Mouse (Mus musculus): ENCODE data around the gene Btbd1.
"Not testable (repeated sequence)": the region's sequence is repeated elsewhere in the genome, so short reads cannot be mapped to it uniquely, and the experiment has no call there.

The Btbd1 gene

DNA sequence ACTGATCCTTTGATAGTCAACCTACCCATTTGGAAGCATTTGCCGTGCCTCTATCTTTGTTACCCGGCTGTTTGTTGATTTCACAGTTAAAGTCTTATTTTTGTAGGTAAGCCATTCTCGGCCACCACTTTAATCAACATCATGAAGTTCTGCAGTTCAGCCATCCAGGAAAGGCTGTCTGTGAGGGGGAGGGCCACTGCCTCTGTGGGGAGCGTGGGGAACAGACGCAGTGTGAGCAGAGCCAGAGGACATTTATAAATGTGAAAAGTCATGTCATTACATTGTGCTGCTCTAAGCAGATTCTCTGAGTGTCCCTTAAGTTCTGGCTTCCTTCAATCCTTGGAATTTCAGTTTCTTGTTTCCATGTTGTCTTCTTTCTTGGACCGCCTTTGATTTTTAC lies 20.9 kb upstream of the Btbd1 start:
- DNase-seq (ENCODE audit: low read depth in 2 of 2, low spot score in 2 of 2) = no peak

GRCm38 (mm10) chr7:81849633-81850032 lies 20.4 kb upstream of the Btbd1 start:
- no peak for DNase-seq (ENCODE audit: low read depth in 2 of 2, low spot score in 2 of 2)

DNA sequence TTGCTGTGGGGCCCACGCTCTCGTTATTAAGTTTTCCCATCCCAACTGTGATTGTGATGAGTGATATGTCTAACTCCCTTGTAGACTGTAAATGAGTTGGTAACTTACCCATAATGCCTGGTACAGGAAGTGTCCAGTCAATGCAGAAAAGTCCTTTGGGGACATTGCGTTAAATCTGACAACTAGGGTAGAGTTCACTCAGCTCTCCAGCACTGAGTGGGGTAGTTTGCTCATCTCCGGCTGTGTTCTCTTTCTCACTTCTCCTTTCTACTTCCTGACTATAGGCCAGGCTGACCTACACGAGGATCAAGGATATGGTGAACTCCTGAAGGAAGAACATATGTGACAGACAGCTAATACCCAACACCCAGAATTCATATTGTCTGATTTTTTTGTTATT lies 20.0 kb upstream of the Btbd1 start:
- DNase-seq (ENCODE audit: low read depth in 2 of 2, low spot score in 2 of 2) = no peak

GRCm38 (mm10) chr7:81847777-81848176 lies 18.5 kb upstream of the Btbd1 start:
- no peak for DNase-seq (ENCODE audit: low read depth in 2 of 2, low spot score in 2 of 2)

DNA sequence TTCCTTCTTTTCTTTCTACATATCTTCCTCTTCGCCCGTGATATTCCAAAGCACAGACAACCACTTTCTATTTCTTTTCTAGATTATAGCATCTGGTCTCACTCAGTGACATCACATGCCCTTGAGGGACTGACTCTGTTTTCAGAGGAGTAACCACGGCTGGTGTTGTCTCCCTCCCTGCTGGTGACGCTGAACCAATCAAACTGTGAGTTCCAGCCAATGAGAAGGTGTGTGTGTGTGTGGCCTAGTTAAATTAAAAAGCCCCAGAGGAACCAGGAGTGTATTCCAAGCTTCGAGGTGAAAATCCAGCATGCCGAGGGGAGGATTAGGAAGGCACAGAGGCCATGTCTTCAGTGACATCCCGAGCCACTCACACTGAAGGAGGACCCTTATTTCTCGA lies 17.8 kb upstream of the Btbd1 start:
- DNase-seq (ENCODE audit: low read depth in 2 of 2, low spot score in 2 of 2) = no peak

GRCm38 (mm10) chr7:81846008-81846407 lies 16.8 kb upstream of the Btbd1 start:
- no peak for DNase-seq (ENCODE audit: low read depth in 2 of 2, low spot score in 2 of 2)

GRCm38 (mm10) chr7:81845313-81845712 lies 16.1 kb upstream of the Btbd1 start:
- DNase-seq (ENCODE audit: low read depth in 2 of 2, low spot score in 2 of 2) = no peak

DNA sequence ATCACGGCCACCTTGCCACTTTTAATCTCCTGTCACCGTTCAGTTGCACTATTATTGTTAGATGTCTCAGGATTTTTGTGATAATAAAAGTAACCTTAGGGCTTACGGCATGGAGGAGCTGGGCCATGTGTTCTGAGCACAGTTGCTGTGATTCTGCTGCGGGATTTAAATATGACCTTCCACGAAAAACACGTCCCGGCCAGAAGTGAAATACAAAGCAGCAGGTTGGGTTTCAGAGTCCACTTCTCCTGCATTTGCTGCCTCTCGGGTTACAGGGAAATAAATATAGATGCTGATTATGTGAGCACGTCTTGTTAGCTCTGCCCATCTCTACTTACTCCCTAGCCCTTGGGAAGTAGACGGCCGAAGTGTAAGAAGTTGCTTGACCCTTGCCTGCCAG lies 15.6 kb upstream of the Btbd1 start:
- DNase-seq (ENCODE audit: low read depth in 2 of 2, low spot score in 2 of 2) = no peak

DNA sequence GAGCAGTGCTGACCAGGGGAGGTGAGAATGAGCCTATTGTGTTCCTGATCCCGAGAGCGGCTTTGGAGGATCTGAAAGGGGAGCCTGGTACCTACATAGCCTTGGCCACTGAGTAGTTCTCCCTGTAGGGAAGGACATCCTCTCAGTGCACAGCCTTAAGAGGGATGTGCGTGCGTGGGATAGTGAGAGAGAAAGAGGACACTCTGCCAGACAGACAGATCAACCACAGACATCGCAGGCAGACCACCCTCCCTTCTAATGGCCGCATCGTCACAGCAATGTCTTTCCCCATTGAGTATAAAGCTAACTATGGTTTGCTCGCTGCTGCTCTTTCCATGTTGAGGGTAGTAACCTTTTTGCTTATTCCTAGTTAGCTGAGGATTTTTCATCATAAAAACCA lies 14.7 kb upstream of the Btbd1 start:
- DNase-seq (ENCODE audit: low read depth in 2 of 2, low spot score in 2 of 2) = no peak

GRCm38 (mm10) chr7:81842998-81843397 lies 13.8 kb upstream of the Btbd1 start:
- DNase-seq (ENCODE audit: low read depth in 2 of 2, low spot score in 2 of 2) = no peak

DNA sequence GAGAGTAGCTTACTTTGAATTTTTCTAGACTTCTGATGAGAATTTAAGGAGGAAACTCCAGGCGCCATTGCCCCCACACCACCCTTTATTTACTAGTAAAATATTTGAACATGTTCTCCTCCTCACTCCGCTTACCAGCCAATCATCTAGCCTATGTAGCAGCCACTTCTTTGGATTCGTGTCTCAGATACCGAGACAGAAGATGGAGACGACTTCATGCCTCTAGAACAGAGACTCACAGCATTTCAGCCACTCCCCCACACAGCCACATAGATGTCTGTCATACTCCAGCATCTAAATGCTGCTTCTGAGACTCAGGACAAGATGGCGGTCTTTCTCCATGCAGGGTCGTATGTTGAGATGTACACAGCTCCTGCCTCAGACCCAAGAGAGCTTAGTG lies 12.9 kb upstream of the Btbd1 start:
- no peak for DNase-seq (ENCODE audit: low read depth in 2 of 2, low spot score in 2 of 2)

DNA sequence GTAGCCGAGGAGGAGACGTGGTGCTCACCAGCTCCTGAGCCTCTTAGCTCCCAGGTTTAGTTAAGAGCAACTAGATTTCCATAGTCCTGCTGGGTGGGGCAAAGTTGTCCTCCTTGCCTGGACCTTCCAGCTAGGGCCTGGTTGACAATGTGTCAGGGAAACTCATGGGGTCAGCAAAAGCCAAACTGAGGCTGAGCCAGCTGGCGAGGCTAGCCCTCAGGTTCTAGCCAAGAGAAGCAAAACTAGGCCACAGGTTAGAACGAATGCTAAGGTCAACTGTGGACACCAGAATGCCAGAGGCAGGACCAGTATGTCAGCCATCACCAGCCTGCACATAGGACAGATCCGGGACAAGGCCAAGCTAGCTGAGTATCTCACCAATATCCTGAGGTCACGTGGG lies 12.2 kb upstream of the Btbd1 start:
- no peak for DNase-seq (ENCODE audit: low read depth in 2 of 2, low spot score in 2 of 2)

DNA sequence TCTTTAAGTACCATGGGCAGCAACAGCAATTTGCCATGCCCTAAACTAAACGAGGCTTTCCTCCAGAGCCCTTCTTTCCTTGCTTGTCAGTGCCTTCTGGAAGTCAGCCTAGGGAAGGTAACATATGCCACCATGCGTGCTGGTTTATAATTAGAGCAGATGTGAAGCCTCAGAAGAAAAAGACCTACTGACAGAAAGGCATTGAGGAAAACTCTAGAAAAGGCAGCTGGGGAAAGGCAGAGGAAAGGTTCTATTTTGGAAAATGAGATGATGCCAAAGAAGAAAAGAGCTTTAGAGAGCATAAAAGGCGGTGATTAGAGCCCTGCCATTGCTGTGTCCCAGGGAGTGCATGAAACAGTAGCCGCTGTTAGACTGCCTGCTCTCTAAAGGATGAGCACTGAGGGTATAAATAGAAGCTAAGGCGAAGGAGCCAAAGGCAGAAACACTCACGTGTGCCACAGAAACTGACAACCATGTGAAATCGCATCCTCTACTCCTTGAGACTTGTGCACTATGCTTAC lies 11.5 kb upstream of the Btbd1 start:
- no peak for DNase-seq (ENCODE audit: low read depth in 2 of 2, low spot score in 2 of 2)

DNA sequence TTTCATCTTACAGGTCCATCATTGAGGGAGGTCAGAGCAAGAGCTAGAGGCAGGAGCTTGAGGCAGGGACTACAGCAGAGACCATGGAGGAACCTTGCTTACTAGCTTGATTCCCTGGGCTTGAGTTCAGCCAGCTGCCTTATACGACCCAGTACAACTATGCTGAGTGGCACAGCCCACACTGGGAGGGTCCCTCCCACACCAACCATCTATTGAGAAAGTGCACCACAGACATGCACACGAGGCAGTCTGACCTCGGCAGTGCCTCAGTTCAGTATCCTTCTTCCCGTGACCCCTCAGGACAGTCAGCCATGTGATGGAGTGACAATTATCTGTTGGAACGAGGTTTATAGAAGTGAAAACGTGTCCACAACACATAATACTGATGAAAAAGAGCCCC lies 10.5 kb upstream of the Btbd1 start:
- no peak for DNase-seq (ENCODE audit: low read depth in 2 of 2, low spot score in 2 of 2)

- not testable (repeated sequence) for DNase-seq (ENCODE audit: low read depth in 2 of 2, low spot score in 2 of 2)
Observed at GRCm38 (mm10) chr7:81837771-81838170, 8.5 kb upstream of the Btbd1 start.

GRCm38 (mm10) chr7:81835430-81835829 lies 6.2 kb upstream of the Btbd1 start:
- no peak for DNase-seq (ENCODE audit: low read depth in 2 of 2, low spot score in 2 of 2)

DNA sequence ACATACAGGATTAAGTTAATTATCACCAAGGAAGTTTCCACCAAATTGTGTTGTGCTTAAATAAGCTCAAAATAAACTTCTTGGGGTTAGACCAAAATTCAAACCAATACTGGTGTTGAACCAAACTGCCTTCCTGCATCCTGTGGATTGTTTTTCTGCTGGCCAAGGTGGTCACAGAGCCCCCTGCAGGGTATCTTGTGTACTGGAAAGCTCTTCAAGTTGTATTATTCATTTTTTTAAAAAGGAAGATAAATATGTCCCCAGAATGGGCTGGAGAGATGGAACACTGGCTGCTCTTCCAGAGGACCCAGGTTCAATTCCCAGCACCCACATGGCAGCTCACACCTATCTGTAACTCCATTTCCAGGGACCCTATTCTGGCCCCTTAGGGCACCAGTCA lies 5.6 kb upstream of the Btbd1 start:
- DNase-seq (ENCODE audit: low read depth in 2 of 2, low spot score in 2 of 2) = peak in 1 of 2 experiments; percentile 33

- DNase-seq (ENCODE audit: low read depth in 2 of 2, low spot score in 2 of 2) = peak; percentile 14 to 25
Observed at GRCm38 (mm10) chr7:81828681-81829378, 401 bp downstream of the Btbd1 start.

- DNase-seq (ENCODE audit: low read depth in 2 of 2, low spot score in 2 of 2) = no peak
Observed at GRCm38 (mm10) chr7:81827806-81828667, 1.2 kb downstream of the Btbd1 start.

- DNase-seq (ENCODE audit: low read depth in 2 of 2, low spot score in 2 of 2) = no peak
Observed at GRCm38 (mm10) chr7:81825381-81825780, 3.9 kb downstream of the Btbd1 start.

- DNase-seq (ENCODE audit: low read depth in 2 of 2, low spot score in 2 of 2) = no peak
Observed at GRCm38 (mm10) chr7:81824906-81825305, 4.3 kb downstream of the Btbd1 start.

DNA sequence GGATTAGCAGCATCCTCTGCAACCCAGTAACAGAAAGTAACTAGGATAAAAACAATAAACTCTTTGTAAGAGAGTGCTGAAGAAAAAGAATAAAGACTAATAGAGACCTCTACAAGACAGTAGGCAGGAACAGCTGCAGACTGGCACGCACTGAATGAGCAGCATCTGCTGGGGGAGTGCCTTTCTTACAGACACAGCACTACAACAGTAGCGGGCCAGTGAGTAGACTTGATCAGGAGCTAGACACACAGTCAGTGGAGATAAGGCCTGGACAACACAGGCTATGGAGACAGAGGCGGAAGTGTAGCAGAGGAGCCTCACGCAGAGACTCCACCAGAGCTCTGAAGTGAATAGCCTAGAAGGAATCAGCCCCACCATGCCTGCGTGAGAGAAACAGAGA lies 23.2 kb downstream of the Btbd1 start:
- DNase-seq (ENCODE audit: low read depth in 2 of 2, low spot score in 2 of 2) = no peak
